22 mouse cellular contexts compared by ENCODE assay signal in the genomic region with DNA sequence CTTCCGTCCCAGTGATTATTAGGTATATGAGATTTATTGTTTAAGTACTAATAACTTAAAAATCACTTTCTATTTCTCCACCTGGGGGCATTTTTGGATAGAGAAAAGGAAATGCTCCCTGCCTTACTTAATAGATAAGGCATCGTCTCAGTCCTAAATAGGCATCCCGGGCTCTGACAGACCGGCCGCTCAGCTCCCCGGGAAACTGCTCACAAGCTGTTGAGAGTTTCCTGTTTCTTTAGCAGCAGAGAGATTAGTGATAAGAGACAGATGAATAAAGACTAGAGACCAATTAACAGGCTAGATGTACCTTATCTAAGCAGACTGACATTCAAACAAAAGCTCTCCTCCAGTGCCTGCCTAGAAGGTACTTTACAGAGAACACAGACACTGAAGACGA.
DNase-seq lines count a peak whose midpoint lies in the region; ATAC-seq and TF ChIP-seq lines count a peak whose summit lies in the region.
"Had no signal": no experiment of that assay in that cellular context is flagged by ENCODE, and none has a peak within 500 bp of the region (broad histone marks: within the 10 kb centered on the region; RNA-seq: fewer than 3 reads in every experiment).

No protein-coding gene starts in this region.

- 9% methylated on average over 7 of the region's 7 CpGs for WGBS in heart, embryonic 11.5 days (ENCODE audit: insufficient replicate concordance)
- WGBS in kidney, embryonic 15.5 days = 47% methylated on average over 7 of the region's 7 CpGs
- 34% methylated on average over 7 of the region's 7 CpGs for WGBS in intestine, postnatal 0 days

- DNase-seq in heart, postnatal 25 days (ENCODE audit: low spot score) = no peak
- no peak for DNase-seq in kidney, adult 18-20 months
- DNase-seq in left cerebral cortex, postnatal 36 days (ENCODE audit: low spot score in 2 of 2) = no peak
- DNase-seq in adrenal gland, postnatal 14 days = no peak
- DNase-seq: adrenal gland, adult 8-10 months; cerebellum, adult 18-20 months; cerebellum, postnatal 36 days; forebrain, postnatal 0 days; gastrocnemius, postnatal 10 days; kidney, postnatal 10 days; lung, postnatal 10 days; right cerebral cortex, postnatal 25 days had no signal

- no peak overlapping the region for H3K9ac ChIP-seq in heart, embryonic 11.5 days (ENCODE audit: low read depth, low read length)
- no peak overlapping the region for H3K9ac ChIP-seq in kidney, embryonic 15.5 days
- H3K9ac ChIP-seq in intestine, postnatal 0 days (ENCODE audit: low read depth, low read length) = no peak overlapping the region
- H3K9ac ChIP-seq: embryonic facial prominence, embryonic 12.5 days; forebrain, postnatal 0 days; hindbrain, embryonic 12.5 days; limb, embryonic 12.5 days; neural tube, embryonic 13.5 days had no signal

- H3K36me3 ChIP-seq in heart, embryonic 11.5 days (ENCODE audit: control insufficient read depth, insufficient read depth, low read length) = no peaks in the 10 kb centered on the region
- no peaks in the 10 kb centered on the region for H3K36me3 ChIP-seq in kidney, embryonic 15.5 days
- H3K36me3 ChIP-seq in intestine, postnatal 0 days (ENCODE audit: control insufficient read depth, insufficient read depth) = no peaks in the 10 kb centered on the region
- H3K36me3 ChIP-seq: embryonic facial prominence, embryonic 12.5 days; hindbrain, embryonic 12.5 days; limb, embryonic 12.5 days; neural tube, embryonic 13.5 days had no signal

- peak overlapping the region; percentile 53 for H3K4me2 ChIP-seq in heart, embryonic 11.5 days
- 0 out of 2 replicates have a peak overlapping the region, but pooled peaks have one; percentile 21 for H3K4me2 ChIP-seq in kidney, embryonic 15.5 days
- peak overlapping the region; percentile 33; the same call in 1 of the 2 replicates for H3K4me2 ChIP-seq in intestine, postnatal 0 days (replicated peaks; ENCODE audit: low read depth)
- H3K4me2 ChIP-seq: embryonic facial prominence, embryonic 12.5 days; hindbrain, embryonic 12.5 days; limb, embryonic 12.5 days; midbrain, embryonic 11.5 days; neural tube, embryonic 13.5 days had no signal

- H3K9me3 ChIP-seq in heart, embryonic 11.5 days (replicated peaks; ENCODE audit: control insufficient read depth, low read length) = no peaks in the 10 kb centered on the region
- no peaks in the 10 kb centered on the region for H3K9me3 ChIP-seq in kidney, embryonic 15.5 days (replicated peaks)
- no peaks in the 10 kb centered on the region for H3K9me3 ChIP-seq in intestine, postnatal 0 days (ENCODE audit: control insufficient read depth)
- H3K9me3 ChIP-seq: embryonic facial prominence, embryonic 12.5 days; hindbrain, embryonic 12.5 days; limb, embryonic 12.5 days; neural tube, embryonic 13.5 days had no signal

- 0 out of 2 replicates have a peak, but pooled peaks cover 2% of the 10 kb centered on the region for H3K4me1 ChIP-seq in heart, embryonic 11.5 days (ENCODE audit: control insufficient read depth, insufficient read depth, low read length)
- peaks cover 14% of the 10 kb centered on the region; the same call in 1 of the 2 replicates for H3K4me1 ChIP-seq in kidney, embryonic 15.5 days
- no peaks in the 10 kb centered on the region for H3K4me1 ChIP-seq in bone marrow macrophage, adult 2 months (ENCODE audit: control insufficient read depth, insufficient read depth, low read length)
- H3K4me1 ChIP-seq in intestine, postnatal 0 days (replicated peaks; ENCODE audit: control insufficient read depth, insufficient read depth, low read length) = no peaks in the 10 kb centered on the region
- H3K4me1 ChIP-seq: embryonic facial prominence, embryonic 12.5 days; hindbrain, embryonic 12.5 days; limb, embryonic 12.5 days had no signal

- no peak for ATAC-seq in heart, embryonic 11.5 days (replicated peaks; ENCODE audit: insufficient number of reproducible peaks, low FRiP score, low TSS enrichment)
- no peak for ATAC-seq in kidney, embryonic 15.5 days (replicated peaks; ENCODE audit: low FRiP score)
- no peak for ATAC-seq in intestine, postnatal 0 days
- ATAC-seq: forebrain, postnatal 0 days; inflammation-experienced regulatory T-cells, adult 6 months had no signal

- H3K4me3 ChIP-seq in heart, embryonic 11.5 days (ENCODE audit: low read depth, low read length) = peak overlapping the region; percentile 23
- no peak overlapping the region for H3K4me3 ChIP-seq in kidney, embryonic 15.5 days (replicated peaks)
- peak overlapping the region; percentile 11; the same call in 1 of the 2 replicates for H3K4me3 ChIP-seq in bone marrow macrophage, adult 2 months (ENCODE audit: insufficient read depth, low read length)
- H3K4me3 ChIP-seq in intestine, postnatal 0 days (ENCODE audit: low read depth, low read length) = no peak overlapping the region
- H3K4me3 ChIP-seq: embryonic facial prominence, embryonic 12.5 days; hindbrain, embryonic 12.5 days; limb, embryonic 12.5 days; neural tube, embryonic 13.5 days had no signal

- no peak for TF ChIP-seq POLR2A in bone marrow macrophage, adult 2 months (IDR thresholded peaks at IDR 0.05; ENCODE audit: borderline replicate concordance, low read depth, low read length)

- intact Hi-C loops in heart, postnatal 25 days (cut with DNase I) = no loop called here
- intact Hi-C loops in left cerebral cortex, postnatal 36 days (cut with DNase I) = loop anchor here (10.0 kb wide), 1 partner anchor 57 kb away; no protein-coding TSS in a partner anchor

- TF ChIP-seq CTCF in bone marrow macrophage, adult 2 months (IDR thresholded peaks at IDR 0.05; ENCODE audit: low read depth, low read length) = no peak
- no peak for TF ChIP-seq CTCF in intestine, postnatal 0 days (IDR thresholded peaks at IDR 0.05; ENCODE audit: low read depth)

- no peaks in the 10 kb centered on the region for H3K27me3 ChIP-seq in heart, embryonic 11.5 days (ENCODE audit: control insufficient read depth, insufficient read depth, low read length)
- H3K27me3 ChIP-seq in kidney, embryonic 15.5 days = no peaks in the 10 kb centered on the region
- no peaks in the 10 kb centered on the region for H3K27me3 ChIP-seq in intestine, postnatal 0 days (replicated peaks; ENCODE audit: control insufficient read depth, insufficient read depth, low read length)
- H3K27me3 ChIP-seq: embryonic facial prominence, embryonic 12.5 days; hindbrain, embryonic 12.5 days; limb, embryonic 12.5 days; neural tube, embryonic 13.5 days had no signal

- no peak overlapping the region for H3K27ac ChIP-seq in heart, embryonic 11.5 days (ENCODE audit: low read depth, low read length)
- H3K27ac ChIP-seq in kidney, embryonic 15.5 days = no peak overlapping the region
- H3K27ac ChIP-seq in bone marrow macrophage, adult 2 months (ENCODE audit: insufficient read depth, low read depth, low read length) = no peak overlapping the region
- H3K27ac ChIP-seq in intestine, postnatal 0 days (ENCODE audit: low read depth, low read length) = no peak overlapping the region
- H3K27ac ChIP-seq: embryonic facial prominence, embryonic 12.5 days; hindbrain, embryonic 12.5 days; limb, embryonic 12.5 days; neural tube, embryonic 13.5 days had no signal

Comparison
In these comparisons a context has a peak if more than half of its experiments do, and no peak if none do; other contexts are left out.
1. H3K4me3 ChIP-seq: peak in heart, embryonic 11.5 days (single experiment) and bone marrow macrophage, adult 2 months (single experiment); none in kidney, embryonic 15.5 days (single experiment) and intestine, postnatal 0 days (single experiment).
2. Peak in every context shown above with its lines, with median percentiles within 50 percentile points of each other: H3K4me2 ChIP-seq.